12 mouse cellular contexts compared by ENCODE assay signal in the genomic region with DNA sequence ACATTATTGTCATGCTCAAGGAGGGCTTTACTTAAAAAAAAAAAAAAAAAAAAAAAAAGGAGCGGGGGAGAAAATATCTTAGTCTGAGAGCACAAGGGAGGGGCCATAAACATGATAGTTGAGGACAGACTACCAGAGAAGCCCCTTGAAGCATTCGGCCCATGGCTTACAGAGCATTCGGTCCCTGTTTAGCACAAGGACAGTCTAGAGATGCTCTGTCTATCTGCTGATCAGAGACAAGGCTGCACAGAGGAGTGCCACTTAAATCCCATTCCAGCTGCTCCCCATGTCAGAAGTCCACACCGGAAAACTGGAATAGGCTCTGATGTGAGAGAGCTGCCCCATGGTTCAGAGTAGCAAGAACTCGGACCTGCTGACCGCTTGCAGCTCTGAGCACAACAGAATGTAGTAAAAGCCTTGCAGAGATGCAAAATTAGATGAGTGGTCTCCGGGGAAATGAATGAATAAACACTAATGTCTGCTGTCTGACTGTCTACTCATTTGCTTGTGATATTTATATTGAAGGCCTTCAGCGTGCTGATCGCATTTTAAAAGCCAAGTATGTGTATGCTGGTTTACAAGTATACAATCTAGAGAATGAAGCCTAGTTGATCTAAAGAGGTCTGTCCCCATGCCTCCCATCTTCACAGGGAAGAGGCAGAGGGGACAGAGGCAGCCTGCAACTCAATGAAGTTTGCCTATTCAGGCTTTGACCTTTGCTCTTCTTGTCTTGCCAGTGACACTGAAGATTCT.
DNase-seq lines count a peak whose midpoint lies in the region; ATAC-seq and TF ChIP-seq lines count a peak whose summit lies in the region.
"Had no signal": no experiment of that assay in that cellular context is flagged by ENCODE, and none has a peak within 500 bp of the region (broad histone marks: within the 10 kb centered on the region; RNA-seq: fewer than 3 reads in every experiment).

No protein-coding gene starts in this region.

- peak overlapping the region; percentile 38 for H3K4me2 ChIP-seq in hindbrain, embryonic 13.5 days
- H3K4me2 ChIP-seq in midbrain, postnatal 0 days (ENCODE audit: low read depth, low read length, poor library complexity, severe bottlenecking) = peak overlapping the region; percentile 4; the same call in 1 of the 2 replicates
- H3K4me2 ChIP-seq in heart, embryonic 12.5 days = no peak overlapping the region
- H3K4me2 ChIP-seq: liver, embryonic 11.5 days had no signal

- no peaks in the 10 kb centered on the region for H3K9me3 ChIP-seq in hindbrain, embryonic 13.5 days
- no peaks in the 10 kb centered on the region for H3K9me3 ChIP-seq in midbrain, postnatal 0 days (ENCODE audit: low read length)
- no peaks in the 10 kb centered on the region for H3K9me3 ChIP-seq in heart, embryonic 12.5 days (replicated peaks)

- ATAC-seq in hindbrain, embryonic 13.5 days (ENCODE audit: low FRiP score) = peak; percentile 69
- ATAC-seq in midbrain, postnatal 0 days (ENCODE audit: low FRiP score) = 0 out of 2 replicates have a peak, but pooled peaks have one; percentile 32
- no peak for ATAC-seq in heart, embryonic 12.5 days (ENCODE audit: insufficient number of reproducible peaks, low FRiP score)

- no peaks in the 10 kb centered on the region for H3K36me3 ChIP-seq in hindbrain, embryonic 13.5 days
- H3K36me3 ChIP-seq in midbrain, postnatal 0 days (ENCODE audit: insufficient read depth, low read length) = no peaks in the 10 kb centered on the region
- H3K36me3 ChIP-seq in heart, embryonic 12.5 days = no peaks in the 10 kb centered on the region

- TF ChIP-seq POLR2A in brain, embryonic 14.5 days (IDR thresholded peaks at IDR 0.05; ENCODE audit: borderline replicate concordance, extremely low read depth, insufficient read depth, insufficient read length, poor library complexity, severe bottlenecking) = no peak

- no peak overlapping the region for H3K4me3 ChIP-seq in hindbrain, embryonic 13.5 days
- no peak overlapping the region for H3K4me3 ChIP-seq in midbrain, postnatal 0 days (ENCODE audit: low read depth, low read length)
- no peak overlapping the region for H3K4me3 ChIP-seq in heart, embryonic 12.5 days

- no peaks in the 10 kb centered on the region for H3K27me3 ChIP-seq in hindbrain, embryonic 13.5 days
- H3K27me3 ChIP-seq in midbrain, postnatal 0 days (ENCODE audit: insufficient read depth, low read length) = no peaks in the 10 kb centered on the region
- H3K27me3 ChIP-seq in heart, embryonic 12.5 days (replicated peaks) = no peaks in the 10 kb centered on the region

- peak overlapping the region; percentile 94 for H3K27ac ChIP-seq in hindbrain, embryonic 13.5 days
- H3K27ac ChIP-seq in midbrain, postnatal 0 days (ENCODE audit: low read depth, low read length) = peak overlapping the region; percentile 93
- no peak overlapping the region for H3K27ac ChIP-seq in heart, embryonic 12.5 days (ENCODE audit: poor library complexity, severe bottlenecking)

- TF ChIP-seq CTCF in brain, embryonic 14.5 days (IDR thresholded peaks at IDR 0.05; ENCODE audit: borderline replicate concordance, extremely low read depth, insufficient read depth, insufficient read length) = no peak
- no peak for TF ChIP-seq CTCF in midbrain, postnatal 0 days (IDR thresholded peaks at IDR 0.05)

- peak; percentile 65 for DNase-seq in brain, embryonic 14.5 days (ENCODE audit: low read depth)
- peak; percentile 17 for DNase-seq in embryo, embryonic 11 days
- peak; percentile 46 for DNase-seq in midbrain, postnatal 0 days (ENCODE audit: low spot score)
- DNase-seq in lung, postnatal 25 days (ENCODE audit: low spot score) = no peak
- no peak for DNase-seq in urinary bladder, postnatal 10 days (ENCODE audit: low spot score)
- DNase-seq: cerebellum, postnatal 25 days; heart, adult 11 months; heart, postnatal 4 days; lung, postnatal 4 days had no signal

- H3K4me1 ChIP-seq in hindbrain, embryonic 13.5 days (replicated peaks) = peaks cover 28% of the 10 kb centered on the region
- H3K4me1 ChIP-seq in midbrain, postnatal 0 days (ENCODE audit: insufficient read depth, low read length) = peaks cover 13% of the 10 kb centered on the region; the same call in 1 of the 2 replicates
- H3K4me1 ChIP-seq in heart, embryonic 12.5 days (replicated peaks) = no peaks in the 10 kb centered on the region

- WGBS in hindbrain, embryonic 13.5 days = 32% methylated on average over 9 of the region's 9 CpGs
- 44% methylated on average over 9 of the region's 9 CpGs for WGBS in midbrain, postnatal 0 days
- WGBS in heart, embryonic 12.5 days = 80% methylated on average over 9 of the region's 9 CpGs

- no peak overlapping the region for H3K9ac ChIP-seq in hindbrain, embryonic 13.5 days
- H3K9ac ChIP-seq in midbrain, postnatal 0 days (replicated peaks; ENCODE audit: low read length, poor library complexity, severe bottlenecking) = no peak overlapping the region
- no peak overlapping the region for H3K9ac ChIP-seq in heart, embryonic 12.5 days

Comparison
In these comparisons a context has a peak if more than half of its experiments do, and no peak if none do; other contexts are left out.
1. DNase-seq: peak in brain, embryonic 14.5 days (single experiment), embryo, embryonic 11 days (single experiment) and midbrain, postnatal 0 days (single experiment); none in lung, postnatal 25 days (single experiment) and urinary bladder, postnatal 10 days (single experiment).